24 mouse cellular contexts compared by ENCODE assay signal in genomic region chr4:155239494-155239893, GRCm38 (mm10). TPM values are rescaled to one million over a fixed set of nuclear protein-coding genes. Genes with fewer than 3 reads are reported as not detected.
A peak's percentile ranks its signal among the peaks of the same experiment; 100 is the strongest.
DNase-seq lines count a peak whose midpoint lies in the region; ATAC-seq and TF ChIP-seq lines count a peak whose summit lies in the region.
"Had no signal": no experiment of that assay in that cellular context is flagged by ENCODE, and none has a peak within 500 bp of the region (broad histone marks: within the 10 kb centered on the region; RNA-seq: fewer than 3 reads in every experiment).

No protein-coding gene starts in this region.

- no peak overlapping the region for H3K27ac ChIP-seq in forebrain, embryonic 13.5 days
- H3K27ac ChIP-seq in forebrain, postnatal 0 days (ENCODE audit: low read depth, low read length), result no peak overlapping the region
- peak overlapping the region; percentile 5; the same call in 1 of the 2 replicates for H3K27ac ChIP-seq in heart, embryonic 10.5 days
- peak overlapping the region; percentile 59; the same call in 1 of the 2 replicates for H3K27ac ChIP-seq in limb, embryonic 15.5 days
- H3K27ac ChIP-seq: heart, embryonic 15.5 days; hindbrain, embryonic 14.5 days; hindbrain, postnatal 0 days had no signal

- TF ChIP-seq CTCF in forebrain, postnatal 0 days (IDR thresholded peaks at IDR 0.05; ENCODE audit: low read depth), result no peak

- H3K9ac ChIP-seq in forebrain, embryonic 13.5 days, result 0 out of 2 replicates have a peak overlapping the region, but pooled peaks have one; percentile 18
- H3K9ac ChIP-seq in forebrain, postnatal 0 days, result no peak overlapping the region
- H3K9ac ChIP-seq in limb, embryonic 15.5 days, result no peak overlapping the region
- H3K9ac ChIP-seq: heart, embryonic 15.5 days; hindbrain, embryonic 14.5 days had no signal

- ATAC-seq in forebrain, embryonic 13.5 days, result no peak
- no peak for ATAC-seq in forebrain, postnatal 0 days
- no peak for ATAC-seq in limb, embryonic 15.5 days (ENCODE audit: insufficient number of reproducible peaks, low FRiP score, low TSS enrichment, low read depth)
- ATAC-seq: CD4-positive, CD25-positive, alpha-beta regulatory T cell, adult 4 months; forebrain, embryonic 16.5 days; hindbrain, postnatal 0 days; inflammation-experienced regulatory T-cells, adult 6 months; intestine, embryonic 16.5 days had no signal

- H3K9me3 ChIP-seq in forebrain, embryonic 13.5 days (replicated peaks), result no peaks in the 10 kb centered on the region
- H3K9me3 ChIP-seq in forebrain, postnatal 0 days (ENCODE audit: low read length), result no peaks in the 10 kb centered on the region
- H3K9me3 ChIP-seq in heart, embryonic 10.5 days, result no peaks in the 10 kb centered on the region
- no peaks in the 10 kb centered on the region for H3K9me3 ChIP-seq in limb, embryonic 15.5 days
- H3K9me3 ChIP-seq: heart, embryonic 15.5 days had no signal

- H3K27me3 ChIP-seq in forebrain, embryonic 13.5 days, result no peaks in the 10 kb centered on the region
- no peaks in the 10 kb centered on the region for H3K27me3 ChIP-seq in forebrain, postnatal 0 days (ENCODE audit: insufficient read depth, low read length)
- H3K27me3 ChIP-seq in heart, embryonic 10.5 days (ENCODE audit: insufficient read depth, poor library complexity, severe bottlenecking), result no peaks in the 10 kb centered on the region
- H3K27me3 ChIP-seq in limb, embryonic 15.5 days, result no peaks in the 10 kb centered on the region
- H3K27me3 ChIP-seq: heart, embryonic 15.5 days had no signal

- DNase-seq in forebrain, postnatal 0 days, result no peak
- no peak for DNase-seq in heart, embryonic 10.5 days (ENCODE audit: low spot score)
- no peak for DNase-seq in heart, postnatal 36 days
- DNase-seq in thymus, postnatal 10 days (ENCODE audit: low spot score in 2 of 2), result no peak
- DNase-seq: adrenal gland, adult 2 months; adrenal gland, postnatal 14 days; cerebellum, adult 11 months; cerebellum, adult 2 months; cerebellum, adult 9-11 months; gastrocnemius, postnatal 10 days; gastrocnemius, postnatal 36 days; heart, postnatal 10 days; heart, postnatal 4 days; kidney, adult 18-20 months had no signal

- H3K4me3 ChIP-seq in forebrain, embryonic 13.5 days, result no peak overlapping the region
- no peak overlapping the region for H3K4me3 ChIP-seq in forebrain, postnatal 0 days (ENCODE audit: low read depth, low read length)
- no peak overlapping the region for H3K4me3 ChIP-seq in heart, embryonic 10.5 days
- no peak overlapping the region for H3K4me3 ChIP-seq in limb, embryonic 15.5 days
- H3K4me3 ChIP-seq: heart, embryonic 15.5 days had no signal

- no peaks in the 10 kb centered on the region for H3K36me3 ChIP-seq in forebrain, embryonic 13.5 days (ENCODE audit: poor library complexity, severe bottlenecking)
- no peaks in the 10 kb centered on the region for H3K36me3 ChIP-seq in forebrain, postnatal 0 days (ENCODE audit: insufficient read depth)
- no peaks in the 10 kb centered on the region for H3K36me3 ChIP-seq in heart, embryonic 10.5 days
- H3K36me3 ChIP-seq in limb, embryonic 15.5 days, result no peaks in the 10 kb centered on the region
- H3K36me3 ChIP-seq: heart, embryonic 15.5 days had no signal

- WGBS in forebrain, embryonic 13.5 days, result 56% methylated on average over 6 of the region's 6 CpGs
- WGBS in forebrain, postnatal 0 days, result 51% methylated on average over 6 of the region's 6 CpGs
- WGBS in heart, embryonic 10.5 days, result 57% methylated on average over 6 of the region's 6 CpGs
- 59% methylated on average over 6 of the region's 6 CpGs for WGBS in limb, embryonic 15.5 days

- intact Hi-C loops in heart, postnatal 36 days (cut with DNase I), result no loop called here

- no peak overlapping the region for H3K4me2 ChIP-seq in forebrain, embryonic 13.5 days
- no peak overlapping the region for H3K4me2 ChIP-seq in forebrain, postnatal 0 days (ENCODE audit: low read depth)
- no peak overlapping the region for H3K4me2 ChIP-seq in limb, embryonic 15.5 days
- H3K4me2 ChIP-seq: heart, embryonic 11.5 days; heart, embryonic 15.5 days; hindbrain, embryonic 14.5 days had no signal

- H3K4me1 ChIP-seq in forebrain, embryonic 13.5 days, result peaks cover 28% of the 10 kb centered on the region
- H3K4me1 ChIP-seq in forebrain, postnatal 0 days (ENCODE audit: insufficient read depth), result peaks cover 19% of the 10 kb centered on the region
- peaks cover 43% of the 10 kb centered on the region for H3K4me1 ChIP-seq in heart, embryonic 10.5 days
- H3K4me1 ChIP-seq in limb, embryonic 15.5 days, result peaks cover 56% of the 10 kb centered on the region

RNA-seq across cellular contexts. Expression of gene Faap20, which starts 10.1 kb away (rescaled TPM):
- 90.3 and 93.2 TPM in 2 replicates for polyA plus RNA-seq in forebrain, embryonic 13.5 days (2015; fragmentation: Nextera tagmentation; extraction: Ambion mirVana)
- total RNA-seq in forebrain, postnatal 0 days (2014; rRNA removed), result 48.7 and 51.8 TPM in 2 replicates
- polyA plus RNA-seq in forebrain, postnatal 0 days (2015; fragmentation: Nextera tagmentation; extraction: Ambion mirVana), result 59.9 and 60.7 TPM in 2 replicates
- 77.0 and 87.4 TPM in 2 replicates for polyA plus RNA-seq in heart, embryonic 10.5 days (2016; fragmentation: Nextera tagmentation; extraction: Ambion mirVana)
- total RNA-seq in heart, postnatal 36 days (2021), result 10 to 100 TPM; 14.5 to 18.3 TPM
- polyA plus RNA-seq in limb, embryonic 15.5 days (2015; fragmentation: Nextera tagmentation; extraction: Ambion mirVana), result 74.0 and 76.2 TPM in 2 replicates

RNA-seq across cellular contexts. Expression of gene Ski, which starts 17.1 kb away (rescaled TPM):
- 11.3 and 12.0 TPM in 2 replicates for polyA plus RNA-seq in forebrain, embryonic 13.5 days (2015; fragmentation: Nextera tagmentation; extraction: Ambion mirVana)
- total RNA-seq in forebrain, postnatal 0 days (2014; rRNA removed), result 66.9 and 68.7 TPM in 2 replicates
- polyA plus RNA-seq in forebrain, postnatal 0 days (2015; fragmentation: Nextera tagmentation; extraction: Ambion mirVana), result 11.7 and 12.2 TPM in 2 replicates
- 7.5 and 11.3 TPM in 2 replicates for polyA plus RNA-seq in heart, embryonic 10.5 days (2016; fragmentation: Nextera tagmentation; extraction: Ambion mirVana)
- 10 to 100 TPM; 53.3 to 56.8 TPM for total RNA-seq in heart, postnatal 36 days (2021)
- polyA plus RNA-seq in limb, embryonic 15.5 days (2015; fragmentation: Nextera tagmentation; extraction: Ambion mirVana), result 25.2 and 26.8 TPM in 2 replicates

Comparison
In these comparisons a context has a peak if more than half of its experiments do, and no peak if none do; other contexts are left out.
1. H3K27ac ChIP-seq: peak in heart, embryonic 10.5 days (single experiment) and limb, embryonic 15.5 days (single experiment); none in forebrain, embryonic 13.5 days (single experiment) and forebrain, postnatal 0 days (single experiment).